Mouse (Mus musculus): Measurements from ENCODE around the gene Ppie.

- TF ChIP-seq CTCF (IDR thresholded peaks at IDR 0.05; ENCODE audit: low read depth, low read length) (no peak), TAL1 (conservative IDR thresholded peaks at IDR 0.05; ENCODE audit: low read depth, low read length) (no peak)
These were observed 12.3 kb upstream of the Ppie start for GRCm38 (mm10) chr4:123152003-123152402.
